Mouse (Mus musculus) ES-E14 (cell line): Measurements from ENCODE around the gene Slc22a20.

ENCODE experiments used
- CHD2 ChIP-seq: IDR thresholded peaks from 2 replicates; pipeline ENCODE4 v1.6.1; 2014; ENCODE audit warnings: mild to moderate bottlenecking, low read depth, low read length, inconsistent platforms
- HCFC1 ChIP-seq: IDR thresholded peaks from 2 replicates; pipeline ENCODE4 v1.6.1; 2012; ENCODE audit warnings: low read length, inconsistent platforms, borderline replicate concordance; ENCODE audit not compliant: insufficient read depth
- MAFK ChIP-seq: IDR thresholded peaks from 2 replicates; pipeline ENCODE4 v1.6.1; 2014; ENCODE audit warnings: mild to moderate bottlenecking, low read depth, low read length, inconsistent platforms; ENCODE audit not compliant: insufficient read depth
- ZC3H11A ChIP-seq: IDR thresholded peaks from 2 replicates; pipeline ENCODE4 v1.6.1; 2012; ENCODE audit warnings: low read depth, mild to moderate bottlenecking, inconsistent platforms, low read length, borderline replicate concordance
- ZNF384 ChIP-seq: IDR thresholded peaks from 2 replicates; pipeline ENCODE4 v1.6.1; 2012; ENCODE audit warnings: low read depth, low read length, inconsistent platforms

- no peak for TF ChIP-seq ZNF384
- TF ChIP-seq CHD2: no peak
- no peak for TF ChIP-seq MAFK
- no peak for TF ChIP-seq ZC3H11A
- no peak for TF ChIP-seq HCFC1
These were observed 43.5 kb upstream of the Slc22a20 start for GRCm38 (mm10) chr19:6029426-6029825.
